Mouse (Mus musculus) embryo, embryonic 9.5 days (tissue): ENCODE measurements around the gene Mecr.
A peak's percentile ranks its signal among the peaks of the same experiment; 100 is the strongest.

Experiments used
- DNase-seq: peaks from one replicate; pipeline ENCODE4 v3.0.0-alpha.2; 2017; ENCODE audit errors: extremely low spot score

Gene Mecr

GRCm38 (mm10) chr4:131836351-131836881, 6.9 kb upstream of the Mecr start:
- DNase-seq: peak; percentile 62

- peak; percentile 66 for DNase-seq
Measured at GRCm38 (mm10) chr4:131836891-131837491, 6.3 kb upstream of the Mecr start.

- DNase-seq: peak; percentile 91
Measured at GRCm38 (mm10) chr4:131837872-131838524, 5.3 kb upstream of the Mecr start, which contains the start of gene Ptpru. Gene Ptpru, minus strand, starts transcription at chr4:131838288.

GRCm38 (mm10) chr4:131845991-131846778, 2.9 kb downstream of the Mecr start:
- no peak for DNase-seq

GRCm38 (mm10) chr4:131848082-131848481, 4.8 kb downstream of the Mecr start:
- peak; percentile 32 for DNase-seq

GRCm38 (mm10) chr4:131849986-131850638, 6.8 kb downstream of the Mecr start:
- no peak for DNase-seq

GRCm38 (mm10) chr4:131854950-131855349, 11.7 kb downstream of the Mecr start:
- DNase-seq: no peak

GRCm38 (mm10) chr4:131860492-131861340, 17.4 kb downstream of the Mecr start:
- peak; percentile 79 for DNase-seq

- no peak for DNase-seq
Measured at GRCm38 (mm10) chr4:131861341-131861739, 18.1 kb downstream of the Mecr start.

GRCm38 (mm10) chr4:131872672-131873292, 29.5 kb downstream of the Mecr start:
- no peak for DNase-seq

- peak; percentile 98 for DNase-seq
Measured at GRCm38 (mm10) chr4:131873293-131874168, 30.3 kb downstream of the Mecr start, which contains the start of gene Srsf4. Gene Srsf4, plus strand, starts transcription at chr4:131873617.

- no peak for DNase-seq
Measured at GRCm38 (mm10) chr4:131874169-131874536, 30.9 kb downstream of the Mecr start.

GRCm38 (mm10) chr4:131874567-131874966, 31.3 kb downstream of the Mecr start:
- DNase-seq: no peak

- DNase-seq: no peak
Measured at GRCm38 (mm10) chr4:131875242-131875641, 32.0 kb downstream of the Mecr start.

GRCm38 (mm10) chr4:131876836-131877235, 33.6 kb downstream of the Mecr start:
- no peak for DNase-seq

- DNase-seq: no peak
Measured at GRCm38 (mm10) chr4:131879692-131880091, 36.4 kb downstream of the Mecr start.

GRCm38 (mm10) chr4:131881306-131881705, 38.0 kb downstream of the Mecr start:
- no peak for DNase-seq

GRCm38 (mm10) chr4:131883571-131883970, 40.3 kb downstream of the Mecr start:
- no peak for DNase-seq

GRCm38 (mm10) chr4:131885376-131885775, 42.1 kb downstream of the Mecr start:
- DNase-seq: no peak
